Mouse (Mus musculus): Measurements from ENCODE around the gene Sap18b. TPM values are rescaled to one million over a fixed set of nuclear protein-coding genes. Genes with fewer than 3 reads are reported as not detected.
A peak's percentile ranks its signal among the peaks of the same experiment; 100 is the strongest.

Gene Sap18b
- polyA plus RNA-seq, 1 experiment = 218 TPM

- Histone ChIP-seq H3K79me2 (ENCODE audit: control insufficient read depth, insufficient read depth) (peaks cover 98% of the 10 kb centered on the region), H3K27me3 (ENCODE audit: control insufficient read depth, insufficient read depth, insufficient read length) (no peaks in the 10 kb centered on the region), H3K79me3 (ENCODE audit: low read depth) (peaks cover 93% of the 10 kb centered on the region), H3K4me3 (ENCODE audit: insufficient read depth, poor library complexity, severe bottlenecking) (no peak overlapping the region), H3ac (ENCODE audit: control insufficient read depth, insufficient read length, low read depth) (no peak overlapping the region), H3K36me3 (ENCODE audit: control insufficient read depth, insufficient read depth) (peaks cover 51% of the 10 kb centered on the region)
- TF ChIP-seq CTCF (IDR thresholded peaks at IDR 0.05; ENCODE audit: control insufficient read depth, insufficient read depth, insufficient read length) = no peak
- no peak for TF ChIP-seq MYOG (IDR thresholded peaks at IDR 0.05; ENCODE audit: control insufficient read depth, extremely low read depth, insufficient read length)
These were observed 26.0 kb upstream of the Sap18b start for GRCm38 (mm10) chr8:95799117-95799516.

- Histone ChIP-seq H3K4me3 (ENCODE audit: insufficient read depth, poor library complexity, severe bottlenecking) (no peak overlapping the region), H3K27me3 (ENCODE audit: control insufficient read depth, insufficient read depth, insufficient read length) (no peaks in the 10 kb centered on the region), H3K36me3 (ENCODE audit: control insufficient read depth, insufficient read depth) (peaks cover 52% of the 10 kb centered on the region), H3ac (ENCODE audit: control insufficient read depth, insufficient read length, low read depth) (no peak overlapping the region), H3K79me3 (ENCODE audit: low read depth) (peaks cover 95% of the 10 kb centered on the region), H3K79me2 (ENCODE audit: control insufficient read depth, insufficient read depth) (peaks cover 99% of the 10 kb centered on the region)
- TF ChIP-seq MAX (IDR thresholded peaks at IDR 0.05) (no peak), USF1 (IDR thresholded peaks at IDR 0.05; ENCODE audit: low read depth) (no peak), MYOG (IDR thresholded peaks at IDR 0.05; ENCODE audit: control insufficient read depth, extremely low read depth, insufficient read length) (no peak), CEBPB (IDR thresholded peaks at IDR 0.05; ENCODE audit: low read depth) (no peak), MYOD1 (IDR thresholded peaks at IDR 0.05; ENCODE audit: control insufficient read depth, insufficient read length, low read depth) (no peak), FOSL1 (IDR thresholded peaks at IDR 0.05; ENCODE audit: insufficient read depth, low read length, poor library complexity, severe bottlenecking) (no peak), CTCF (IDR thresholded peaks at IDR 0.05; ENCODE audit: control insufficient read depth, insufficient read depth, insufficient read length) (no peak)
These were observed 25.3 kb upstream of the Sap18b start for GRCm38 (mm10) chr8:95799891-95800290.

GRCm38 (mm10) chr8:95800353-95800752 is 24.8 kb upstream of the Sap18b start:
- peaks cover 100% of the 10 kb centered on the region for H3K79me2 ChIP-seq (ENCODE audit: control insufficient read depth, insufficient read depth)
- no peak overlapping the region for H3K4me3 ChIP-seq (ENCODE audit: insufficient read depth, poor library complexity, severe bottlenecking)
- no peak overlapping the region for H3ac ChIP-seq (ENCODE audit: control insufficient read depth, insufficient read length, low read depth)
- peaks cover 97% of the 10 kb centered on the region for H3K79me3 ChIP-seq (ENCODE audit: low read depth)
- TF ChIP-seq MYOD1 (IDR thresholded peaks at IDR 0.05; ENCODE audit: control insufficient read depth, insufficient read length, low read depth) (peak; percentile 47), CTCF (IDR thresholded peaks at IDR 0.05; ENCODE audit: control insufficient read depth, insufficient read depth, insufficient read length) (no peak)
- H3K36me3 ChIP-seq (ENCODE audit: control insufficient read depth, insufficient read depth) = peaks cover 52% of the 10 kb centered on the region
- H3K27me3 ChIP-seq (ENCODE audit: control insufficient read depth, insufficient read depth, insufficient read length) = no peaks in the 10 kb centered on the region

- H3K4me3 ChIP-seq (ENCODE audit: insufficient read depth, poor library complexity, severe bottlenecking) = no peak overlapping the region
- H3K36me3 ChIP-seq (ENCODE audit: control insufficient read depth, insufficient read depth) = peaks cover 52% of the 10 kb centered on the region
- peaks cover 100% of the 10 kb centered on the region for H3K79me2 ChIP-seq (ENCODE audit: control insufficient read depth, insufficient read depth)
- H3ac ChIP-seq (ENCODE audit: control insufficient read depth, insufficient read length, low read depth) = no peak overlapping the region
- TF ChIP-seq CEBPB (IDR thresholded peaks at IDR 0.05; ENCODE audit: low read depth) = no peak
- TF ChIP-seq CTCF (IDR thresholded peaks at IDR 0.05; ENCODE audit: control insufficient read depth, insufficient read depth, insufficient read length) = no peak
- TF ChIP-seq MYOD1 (IDR thresholded peaks at IDR 0.05; ENCODE audit: control insufficient read depth, insufficient read length, low read depth) = no peak
- no peak for TF ChIP-seq MAX (IDR thresholded peaks at IDR 0.05)
- no peaks in the 10 kb centered on the region for H3K27me3 ChIP-seq (ENCODE audit: control insufficient read depth, insufficient read depth, insufficient read length)
- peaks cover 97% of the 10 kb centered on the region for H3K79me3 ChIP-seq (ENCODE audit: low read depth)
These were observed 23.6 kb upstream of the Sap18b start for GRCm38 (mm10) chr8:95801476-95802064.

GRCm38 (mm10) chr8:95802231-95802630 is 22.9 kb upstream of the Sap18b start:
- H3K79me2 ChIP-seq (ENCODE audit: control insufficient read depth, insufficient read depth) = peaks cover 100% of the 10 kb centered on the region
- no peak for TF ChIP-seq USF1 (IDR thresholded peaks at IDR 0.05; ENCODE audit: low read depth)
- TF ChIP-seq MYOD1 (IDR thresholded peaks at IDR 0.05; ENCODE audit: control insufficient read depth, insufficient read length, low read depth) = no peak
- TF ChIP-seq CTCF (IDR thresholded peaks at IDR 0.05; ENCODE audit: control insufficient read depth, insufficient read depth, insufficient read length) = no peak
- no peak for TF ChIP-seq CEBPB (IDR thresholded peaks at IDR 0.05; ENCODE audit: low read depth)
- no peak for TF ChIP-seq FOSL1 (IDR thresholded peaks at IDR 0.05; ENCODE audit: insufficient read depth, low read length, poor library complexity, severe bottlenecking)
- TF ChIP-seq MAX (IDR thresholded peaks at IDR 0.05) = no peak
- TF ChIP-seq MYOG (IDR thresholded peaks at IDR 0.05; ENCODE audit: control insufficient read depth, extremely low read depth, insufficient read length) = no peak
- no peak overlapping the region for H3K4me3 ChIP-seq (ENCODE audit: insufficient read depth, poor library complexity, severe bottlenecking)
- H3K79me3 ChIP-seq (ENCODE audit: low read depth) = peaks cover 96% of the 10 kb centered on the region
- no peaks in the 10 kb centered on the region for H3K27me3 ChIP-seq (ENCODE audit: control insufficient read depth, insufficient read depth, insufficient read length)
- H3ac ChIP-seq (ENCODE audit: control insufficient read depth, insufficient read length, low read depth) = no peak overlapping the region
- peaks cover 52% of the 10 kb centered on the region for H3K36me3 ChIP-seq (ENCODE audit: control insufficient read depth, insufficient read depth)

- H3ac ChIP-seq (ENCODE audit: control insufficient read depth, insufficient read length, low read depth) = peak overlapping the region; percentile 23
- no peak for TF ChIP-seq USF1 (IDR thresholded peaks at IDR 0.05; ENCODE audit: low read depth)
- no peak for TF ChIP-seq FOSL1 (IDR thresholded peaks at IDR 0.05; ENCODE audit: insufficient read depth, low read length, poor library complexity, severe bottlenecking)
- no peak for TF ChIP-seq CEBPB (IDR thresholded peaks at IDR 0.05; ENCODE audit: low read depth)
- no peak for TF ChIP-seq MYOG (IDR thresholded peaks at IDR 0.05; ENCODE audit: control insufficient read depth, extremely low read depth, insufficient read length)
- H3K27me3 ChIP-seq (ENCODE audit: control insufficient read depth, insufficient read depth, insufficient read length) = no peaks in the 10 kb centered on the region
- peaks cover 73% of the 10 kb centered on the region for H3K79me2 ChIP-seq (ENCODE audit: control insufficient read depth, insufficient read depth)
- peak overlapping the region; percentile 93 for H3K4me3 ChIP-seq (ENCODE audit: insufficient read depth, poor library complexity, severe bottlenecking)
- H3K36me3 ChIP-seq (ENCODE audit: control insufficient read depth, insufficient read depth) = peaks cover 23% of the 10 kb centered on the region
- H3K79me3 ChIP-seq (ENCODE audit: low read depth) = peaks cover 66% of the 10 kb centered on the region
These were observed 19.7 kb upstream of the Sap18b start for GRCm38 (mm10) chr8:95805482-95805881.

All from C2C12 (cell line).